Mouse (Mus musculus): ENCODE measurements around the gene Gm6370. TPM values are rescaled to one million over a fixed set of nuclear protein-coding genes. Genes with fewer than 3 reads are reported as not detected.
"Not testable (repeated sequence)": the region's sequence is repeated elsewhere in the genome, so short reads cannot be mapped to it uniquely, and the experiment has no call there.

The Gm6370 gene
- not detected in 2 replicates for total RNA-seq (2021)
- long read RNA-seq, experiment 1, result 0 reads
- long read RNA-seq, experiment 2, result 0 reads

GRCm38 (mm10) chr5:146491063-146491462, at the start of gene Gm6370:
Gm6370 (plus strand) TSS chr5:146491363.
- DNase-seq, result not testable (repeated sequence)

- no peak for DNase-seq
These were observed 48.4 kb upstream of the Gm6370 start for GRCm38 (mm10) chr5:146442767-146443166.

GRCm38 (mm10) chr5:146446633-146447032, 44.5 kb upstream of the Gm6370 start:
- no peak for DNase-seq

- DNase-seq, result no peak
These were observed 39.4 kb upstream of the Gm6370 start for GRCm38 (mm10) chr5:146451592-146452254.

DNA sequence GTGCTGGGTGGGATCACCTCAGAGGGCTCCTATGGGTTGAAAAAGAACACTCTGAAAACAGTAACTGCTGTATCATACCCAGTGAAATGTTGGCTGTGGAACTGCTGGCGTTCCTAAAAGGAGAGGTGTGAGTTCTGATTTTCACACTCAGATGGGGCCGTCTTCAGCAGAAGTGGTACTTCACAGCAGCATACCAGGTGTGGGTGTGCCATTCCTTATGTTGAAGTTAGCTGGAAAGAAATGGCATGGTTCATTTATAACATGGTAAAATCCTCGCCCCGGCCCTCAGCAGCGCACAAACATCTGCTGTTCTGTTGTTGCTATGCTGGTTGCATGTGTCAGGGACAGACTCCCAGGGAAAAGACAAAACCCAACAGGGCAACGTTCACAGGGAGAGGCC, 37.6 kb upstream of the Gm6370 start:
- DNase-seq, result no peak

DNA sequence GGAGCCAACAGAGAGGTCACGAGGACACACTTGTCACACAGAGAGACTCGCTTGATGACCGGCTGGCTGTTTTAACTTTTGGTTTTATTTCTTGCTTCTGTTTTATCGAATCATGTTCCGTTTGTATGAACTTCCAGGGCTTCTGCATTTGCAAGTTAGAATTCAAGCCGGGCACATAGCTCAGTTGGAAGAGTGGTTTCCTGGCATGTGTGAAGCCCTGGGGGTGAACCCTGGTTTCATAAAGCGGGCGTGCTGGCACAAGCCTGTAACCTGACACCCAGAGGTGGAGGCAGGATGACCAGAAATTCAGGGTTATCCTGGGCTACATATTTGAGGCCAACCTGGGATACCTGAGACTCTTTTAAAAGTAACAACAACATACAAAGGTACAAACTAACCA, 29.6 kb upstream of the Gm6370 start:
- DNase-seq, result peak; percentile 34

DNA sequence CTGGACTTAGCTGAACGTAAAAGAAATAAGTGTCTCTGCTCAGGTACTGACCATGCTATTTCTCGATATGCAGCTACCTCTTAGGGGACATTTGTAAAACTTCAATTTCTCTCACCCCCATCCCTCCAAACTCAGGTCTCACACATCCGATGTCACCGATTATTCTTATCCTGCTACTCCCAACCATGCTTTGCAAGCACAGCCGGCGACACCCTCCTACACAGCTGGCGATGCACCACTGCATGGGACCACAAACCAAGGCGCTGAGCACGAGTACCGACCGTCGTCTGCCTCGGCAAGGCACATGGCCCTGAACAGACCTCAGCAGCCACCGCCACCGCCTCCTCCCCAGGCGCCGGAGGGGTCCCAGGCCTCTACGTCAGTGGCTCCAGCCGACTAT, 24.5 kb upstream of the Gm6370 start:
- no peak for DNase-seq

DNA sequence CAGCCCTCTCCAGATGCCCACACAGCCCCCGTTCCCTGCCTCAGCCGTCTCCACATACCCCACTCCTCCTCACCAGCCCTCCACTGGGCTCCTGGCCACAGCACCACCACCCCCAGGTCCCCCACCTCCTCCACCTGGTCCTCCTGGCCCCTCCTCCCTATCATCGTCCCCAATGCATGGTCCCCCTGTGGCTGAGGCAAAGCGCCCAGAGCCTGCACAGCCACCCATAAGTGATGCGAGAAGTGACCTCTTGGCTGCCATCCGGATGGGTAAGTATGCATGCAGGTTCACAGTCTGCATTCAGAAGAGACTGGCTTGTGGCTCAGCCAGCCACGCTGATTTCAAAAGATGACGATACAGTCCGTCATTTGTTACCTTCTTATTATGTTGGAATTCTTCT, 22.9 kb upstream of the Gm6370 start:
- DNase-seq, result no peak

GRCm38 (mm10) chr5:146470821-146471220, 20.3 kb upstream of the Gm6370 start:
- no peak for DNase-seq

GRCm38 (mm10) chr5:146471311-146471710, 19.9 kb upstream of the Gm6370 start:
- no peak for DNase-seq

GRCm38 (mm10) chr5:146471821-146472220, 19.3 kb upstream of the Gm6370 start:
- DNase-seq, result peak; percentile 74

GRCm38 (mm10) chr5:146479564-146479963, 11.6 kb upstream of the Gm6370 start:
- DNase-seq, result peak; percentile 53

DNA sequence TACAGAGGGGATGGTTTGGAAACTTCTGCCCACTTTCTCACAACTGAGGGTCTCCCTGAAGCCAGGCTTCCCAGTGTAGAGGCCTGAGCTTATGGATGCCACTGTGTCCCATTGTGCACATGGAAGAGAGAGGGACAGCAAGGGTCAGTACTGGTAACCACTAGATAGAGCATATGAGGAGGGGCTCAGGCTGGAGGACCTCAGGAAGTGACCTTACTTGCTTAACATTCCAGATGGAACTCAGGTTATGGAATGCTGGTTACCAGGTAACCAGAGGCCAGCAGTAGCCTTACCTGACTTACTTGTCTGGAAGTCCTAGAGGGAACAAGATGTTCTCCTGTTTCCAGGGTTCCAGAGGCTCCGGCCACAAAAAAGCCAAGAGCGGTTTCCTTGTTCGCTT, 9.5 kb upstream of the Gm6370 start, which contains the start of gene Gm6408:
Gm6408 (plus strand) TSS at position 301 of the 400 bp plus-strand sequence.
- not testable (repeated sequence) for DNase-seq

- DNase-seq, result peak; percentile 66
These were observed 2.2 kb upstream of the Gm6370 start for GRCm38 (mm10) chr5:146488959-146489358.

- not testable (repeated sequence) for DNase-seq
These were observed 10.9 kb downstream of the Gm6370 start, which contains the start of gene 4930449I24Rik for GRCm38 (mm10) chr5:146502099-146502498. 4930449I24Rik (plus strand) TSS chr5:146502399.

DNA sequence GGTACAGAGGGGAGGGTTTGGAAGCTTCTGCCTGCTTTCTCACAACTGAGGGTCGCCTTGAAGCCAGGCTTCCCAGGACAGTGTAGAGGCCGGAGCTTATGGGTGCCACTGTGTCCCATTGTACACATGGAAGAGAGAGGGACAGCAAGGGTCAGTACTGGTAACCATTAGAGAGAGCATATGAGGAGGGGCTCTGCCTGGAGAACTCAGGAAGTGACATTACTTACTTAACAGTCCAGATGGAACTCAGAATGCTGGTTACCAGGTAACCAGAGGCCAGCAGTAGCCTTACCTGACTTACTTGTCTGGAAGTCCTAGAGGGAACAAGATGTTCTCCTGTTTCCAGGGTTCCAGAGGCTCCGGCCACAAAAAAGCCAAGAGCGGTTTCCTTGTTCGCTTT, 22.7 kb downstream of the Gm6370 start, which contains the start of gene Gm3402:
Gm3402 (plus strand) TSS at position 301 of the 400 bp plus-strand sequence.
- not testable (repeated sequence) for DNase-seq

DNA sequence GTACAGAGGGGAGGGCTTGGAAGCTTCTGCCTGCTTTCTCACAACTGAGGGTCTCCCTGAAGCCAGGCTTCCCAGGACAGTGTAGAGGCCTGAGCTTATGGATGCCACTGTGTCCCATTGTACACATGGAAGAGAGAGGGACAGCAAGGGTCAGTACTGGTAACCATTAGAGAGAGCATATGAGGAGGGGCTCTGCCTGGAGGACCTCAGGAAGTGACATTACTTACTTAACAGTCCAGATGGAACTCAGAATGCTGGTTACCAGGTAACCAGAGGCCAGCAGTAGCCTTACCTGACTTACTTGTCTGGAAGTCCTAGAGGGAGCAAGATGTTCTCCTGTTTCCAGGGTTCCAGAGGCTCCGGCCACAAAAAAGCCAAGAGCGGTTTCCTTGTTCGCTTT, 34.3 kb downstream of the Gm6370 start, which contains the start of gene Gm3404:
Gm3404 (plus strand) TSS at position 301 of the 400 bp plus-strand sequence.
- not testable (repeated sequence) for DNase-seq

DNA sequence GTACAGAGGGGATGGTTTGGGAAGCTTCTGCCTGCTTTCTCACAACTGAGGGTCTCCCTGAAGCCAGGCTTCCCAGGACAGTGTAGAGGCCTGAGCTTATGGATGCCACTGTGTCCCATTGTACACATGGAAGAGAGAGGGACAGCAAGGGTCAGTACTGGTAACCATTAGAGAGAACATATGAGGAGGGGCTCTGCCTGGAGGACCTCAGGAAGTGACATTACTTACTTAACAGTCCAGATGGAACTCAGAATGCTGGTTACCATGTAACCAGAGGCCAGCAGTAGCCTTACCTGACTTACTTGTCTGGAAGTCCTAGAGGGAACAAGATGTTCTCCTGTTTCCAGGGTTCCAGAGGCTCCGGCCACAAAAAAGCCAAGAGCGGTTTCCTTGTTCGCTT, 46.2 kb downstream of the Gm6370 start, which contains the start of gene Gm3409:
Gm3409 (plus strand) TSS at position 301 of the 400 bp plus-strand sequence.
- DNase-seq, result not testable (repeated sequence)

Other genes starting within 250 kb of the Gm6370 start
- gene Wasf3, start 106.4 kb upstream of the Gm6370 start, total RNA-seq (2021), result 19.2 and 21.2 TPM in 2 replicates
- gene Gm6408, start 9.4 kb upstream of the Gm6370 start, total RNA-seq (2021), result not detected in 2 replicates
- not detected in 2 replicates for gene 4930449I24Rik, start 11.0 kb downstream of the Gm6370 start, total RNA-seq (2021)
- gene Gm3402, start 22.8 kb downstream of the Gm6370 start, total RNA-seq (2021), result not detected in 2 replicates
- not detected in 2 replicates for gene Gm3404, start 34.4 kb downstream of the Gm6370 start, total RNA-seq (2021)
- not detected in 2 replicates for gene Gm3409, start 46.3 kb downstream of the Gm6370 start, total RNA-seq (2021)
- not detected in 2 replicates for gene Gm3415, start 64.8 kb downstream of the Gm6370 start, total RNA-seq (2021)
- 0.48 TPM in 1 of 2 replicates, not detected in the other for gene Gpr12, start 93.9 kb downstream of the Gm6370 start, total RNA-seq (2021)

Measured in adrenal gland, postnatal 14 days (tissue).